Mouse (Mus musculus) stomach, embryonic 15.5 days (tissue): ENCODE results near the gene Sergef. TPM values are rescaled to one million over a fixed set of nuclear protein-coding genes. Genes with fewer than 3 reads are reported as not detected.

Experiments used
- ATAC-seq: fragments of 200-750 bp; cut with Nextera tagmentation; 2 replicates; pipeline ENCODE4 v1.8.0; 2017; ENCODE audit warnings: low read depth, moderate number of reproducible peaks, moderate TSS enrichment; ENCODE audit not compliant: insufficient read depth, low FRiP score
- H3K27ac ChIP-seq: fragments of 300-500 bp; sonication (generic); 2 replicates; pipeline ENCODE4 v1.5.1; 2015; ENCODE audit warnings: mild to moderate bottlenecking, inconsistent platforms
- H3K27me3 ChIP-seq: fragments of 300-500 bp; sonication (generic); replicated peaks from 2 replicates; pipeline ENCODE4 v1.6.1; 2015; ENCODE audit warnings: inconsistent platforms
- H3K36me3 ChIP-seq: fragments of 300-500 bp; sonication (generic); 2 replicates; pipeline ENCODE4 v1.6.1; 2015; ENCODE audit warnings: inconsistent platforms
- H3K4me1 ChIP-seq: fragments of 300-500 bp; sonication (generic); 2 replicates; pipeline ENCODE4 v1.6.1; 2015; ENCODE audit warnings: inconsistent platforms
- H3K4me2 ChIP-seq: fragments of 300-500 bp; sonication (generic); 2 replicates; pipeline ENCODE4 v1.6.1; 2015; ENCODE audit warnings: mild to moderate bottlenecking, inconsistent platforms
- H3K4me3 ChIP-seq: fragments of 300-500 bp; sonication (generic); replicated peaks from 2 replicates; pipeline ENCODE4 v1.5.1; 2015; ENCODE audit warnings: inconsistent platforms
- H3K9ac ChIP-seq: fragments of 300-500 bp; sonication (generic); 2 replicates; pipeline ENCODE4 v1.6.1; 2015; ENCODE audit warnings: inconsistent platforms
- H3K9me3 ChIP-seq: fragments of 300-500 bp; sonication (generic); 2 replicates; pipeline ENCODE4 v1.6.1; 2016; ENCODE audit warnings: inconsistent platforms
- WGBS: fragments of 180-500 bp; shearing (Covaris S2); methylation state at CpG from one replicate; pipeline ENCODE4 v1.1.7; 2015; 5-methylcytosine and 5-hydroxymethylcytosine counted together
- polyA plus RNA-seq: library from polyadenylated mRNA; unstranded; fragments of >200 nt; fragmentation: Nextera tagmentation; extraction: Ambion mirVana; gene quantifications from 2 replicates; pipeline ENCODE4 v1.2.1, GENCODE M21; 2015

The Sergef gene
- polyA plus RNA-seq, 1 experiment from 2014 or later = 17.2 TPM

- H3K4me3 ChIP-seq = no peak overlapping the region
- no peaks in the 10 kb centered on the region for H3K9me3 ChIP-seq
- H3K27me3 ChIP-seq = peaks cover 52% of the 10 kb centered on the region
- H3K36me3 ChIP-seq = no peaks in the 10 kb centered on the region
- WGBS = 25% methylated on average over 12 of the region's 12 CpGs
- no peak overlapping the region for H3K4me2 ChIP-seq
- peaks cover 23% of the 10 kb centered on the region; the same call in 1 of the 2 replicates for H3K4me1 ChIP-seq
- no peak overlapping the region for H3K27ac ChIP-seq
- no peak overlapping the region for H3K9ac ChIP-seq
- ATAC-seq = no peak
Observed at GRCm38 (mm10) chr7:46393718-46394511, 245.7 kb downstream of the Sergef start.

Other genes starting within 250 kb of the Sergef start
- gene Kcnc1, start 243.3 kb downstream of the Sergef start, polyA plus RNA-seq = 0.34 and 0.87 TPM in 2 replicates
- 0.53 and 0.67 TPM in 2 replicates for gene Tph1, start 32.7 kb upstream of the Sergef start, polyA plus RNA-seq
- 24.3 and 24.8 TPM in 2 replicates for gene Saal1, start 70.9 kb upstream of the Sergef start, polyA plus RNA-seq
- 0.59 and 1.2 TPM in 2 replicates for gene Saa3, start 75.9 kb upstream of the Sergef start, polyA plus RNA-seq
- gene Saa4, start 92.8 kb upstream of the Sergef start, polyA plus RNA-seq = 0.22 and 0.32 TPM in 2 replicates
- 0.23 and 0.39 TPM in 2 replicates for gene Saa1, start 103.2 kb upstream of the Sergef start, polyA plus RNA-seq
- not detected in 2 replicates for gene Saa2, start 112.0 kb upstream of the Sergef start, polyA plus RNA-seq
- gene Hps5, start 156.3 kb upstream of the Sergef start, polyA plus RNA-seq = 20.2 and 21.8 TPM in 2 replicates
- 48.6 and 52.6 TPM in 2 replicates for gene Gtf2h1, start 156.3 kb upstream of the Sergef start, polyA plus RNA-seq
- gene Ldha, start 201.7 kb upstream of the Sergef start, polyA plus RNA-seq = 1,836 and 1,959 TPM in 2 replicates
- gene Ldhc, start 221.4 kb upstream of the Sergef start, polyA plus RNA-seq = 0.17 TPM in 2 replicates